Mouse (Mus musculus) erythroid progenitor cell, adult 5-6 weeks (primary cell): Measurements from ENCODE around the gene Gpr37l1. TPM values are rescaled to one million over a fixed set of nuclear protein-coding genes. Genes with fewer than 3 reads are reported as not detected.

Experiments used
- ATAC-seq: replicated peaks from 2 replicates; pipeline ENCODE4 v1.8.0; 2016; ENCODE audit warnings: moderate number of reproducible peaks, mild to moderate bottlenecking, moderate TSS enrichment, inconsistent platforms; ENCODE audit not compliant: poor library complexity, low FRiP score, severe bottlenecking
- total RNA-seq, 2 experiments: library from RNA; stranded (forward) in 1 of 2; stranded (reverse) in 1 of 2; fragments of 150-400 nt in 1 of 2; fragments of 186-747, 209-891 nt in 1 of 2; gene quantifications; 2 replicates each; pipeline versions ENCODE4 v1.2.3 to v1.2.4; 2015 to 2017; ENCODE audit warnings: low replicate concordance in 2 of 2

The Gpr37l1 gene
- total RNA-seq, 2 experiments from 2014 or later: not detected

DNA sequence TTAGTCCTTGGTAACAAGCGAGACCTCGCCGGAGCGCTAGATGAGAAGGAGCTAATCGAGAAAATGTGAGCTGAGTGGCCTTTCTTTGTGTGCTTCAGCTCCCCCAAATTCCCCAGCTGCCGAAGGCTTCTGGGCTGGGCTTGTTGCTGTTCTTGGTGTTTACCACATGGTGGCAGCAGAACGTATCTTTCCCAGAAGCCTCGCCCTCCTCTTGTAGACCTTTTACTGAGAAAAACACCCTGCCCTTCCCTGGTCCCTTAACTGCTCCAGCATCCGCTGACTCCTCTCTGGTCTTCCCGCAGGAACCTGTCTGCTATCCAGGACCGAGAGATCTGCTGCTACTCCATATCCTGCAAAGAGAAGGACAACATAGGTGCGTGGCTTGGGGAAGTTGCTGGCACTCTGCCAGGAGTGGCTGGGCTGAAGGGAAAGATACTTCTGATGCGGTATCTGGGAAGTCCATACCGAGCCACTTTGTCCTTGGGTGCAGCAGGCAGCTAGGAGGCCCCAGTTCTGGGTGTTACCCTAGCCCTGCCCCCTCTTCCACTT, 13.0 kb downstream of the Gpr37l1 start:
- peak; percentile 89 for ATAC-seq

DNA sequence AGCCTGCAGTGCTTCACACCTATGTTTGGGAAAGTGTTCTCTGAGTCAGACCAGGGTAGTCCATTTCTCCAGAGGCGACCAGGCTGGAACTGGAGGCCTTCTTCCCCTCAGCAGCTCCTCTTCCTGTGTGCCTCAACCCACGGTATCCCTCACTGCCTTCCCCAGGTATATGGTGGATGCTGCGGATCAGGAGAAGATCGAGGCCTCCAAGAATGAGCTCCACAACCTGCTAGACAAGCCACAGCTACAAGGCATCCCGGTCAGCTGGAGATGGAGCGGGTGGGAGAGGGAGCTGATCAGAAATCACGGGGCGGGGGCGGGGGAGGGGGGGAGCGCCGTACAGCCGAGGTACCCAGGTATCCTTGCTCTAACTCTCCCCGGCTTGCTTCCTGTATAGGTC, 13.5 kb downstream of the Gpr37l1 start:
- no peak for ATAC-seq

DNA sequence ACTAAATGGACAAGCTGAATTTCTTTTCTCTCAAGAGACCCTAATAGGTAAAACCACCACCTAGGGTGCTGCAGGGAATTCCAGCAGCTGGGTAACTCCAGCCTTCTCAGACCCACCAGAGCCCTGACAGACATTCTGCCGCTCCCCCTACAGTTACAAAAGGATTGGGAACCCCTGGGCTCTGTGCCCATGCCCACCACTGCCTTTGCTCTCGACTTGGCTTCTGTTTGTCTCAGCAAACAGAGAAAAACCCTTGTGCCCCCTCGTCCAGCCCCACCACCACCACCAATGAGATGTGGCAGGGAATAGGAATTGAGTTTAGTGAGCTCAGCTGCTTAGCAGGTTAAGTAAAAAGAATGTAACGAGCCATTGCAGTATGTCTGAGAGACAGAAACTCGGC, 18.5 kb downstream of the Gpr37l1 start:
- no peak for ATAC-seq

DNA sequence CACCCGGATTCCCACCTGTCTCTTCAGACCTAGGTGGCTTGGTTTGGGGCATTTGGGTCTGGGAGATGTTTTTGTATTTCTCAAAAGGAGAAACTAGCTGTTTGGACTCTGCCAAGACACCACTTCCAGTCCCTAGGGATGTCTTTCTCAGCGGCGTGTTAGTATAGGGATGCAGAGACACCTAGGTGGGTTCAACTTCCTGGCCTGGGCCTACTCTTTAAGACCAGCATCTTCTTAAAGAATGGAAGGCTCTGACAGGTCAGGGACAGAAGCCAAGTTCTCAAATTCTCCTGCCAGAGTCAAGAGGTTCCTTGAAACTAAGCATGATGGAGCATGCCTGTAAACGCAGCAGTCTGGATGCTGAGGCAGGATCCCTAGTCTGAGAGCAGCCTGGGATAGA, 19.0 kb downstream of the Gpr37l1 start:
- no peak for ATAC-seq

DNA sequence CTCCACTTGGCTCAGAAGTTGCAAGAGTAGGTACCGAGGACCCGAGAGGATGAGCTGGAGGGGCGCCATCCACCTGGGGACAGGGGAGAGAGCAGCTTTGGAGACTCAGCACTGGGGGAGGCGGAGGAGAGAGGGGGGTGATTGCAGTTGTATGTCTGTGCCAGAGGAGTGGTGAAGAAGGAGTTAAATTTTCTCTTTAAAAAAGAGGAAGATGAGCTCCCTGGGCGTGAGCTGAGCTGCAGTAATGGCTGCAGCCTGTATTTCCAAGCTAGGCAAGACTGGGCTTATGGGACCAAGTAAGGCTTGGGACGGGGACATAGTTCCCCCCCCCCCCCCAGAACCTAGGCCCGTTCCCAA, 19.8 kb downstream of the Gpr37l1 start:
- no peak for ATAC-seq

DNA sequence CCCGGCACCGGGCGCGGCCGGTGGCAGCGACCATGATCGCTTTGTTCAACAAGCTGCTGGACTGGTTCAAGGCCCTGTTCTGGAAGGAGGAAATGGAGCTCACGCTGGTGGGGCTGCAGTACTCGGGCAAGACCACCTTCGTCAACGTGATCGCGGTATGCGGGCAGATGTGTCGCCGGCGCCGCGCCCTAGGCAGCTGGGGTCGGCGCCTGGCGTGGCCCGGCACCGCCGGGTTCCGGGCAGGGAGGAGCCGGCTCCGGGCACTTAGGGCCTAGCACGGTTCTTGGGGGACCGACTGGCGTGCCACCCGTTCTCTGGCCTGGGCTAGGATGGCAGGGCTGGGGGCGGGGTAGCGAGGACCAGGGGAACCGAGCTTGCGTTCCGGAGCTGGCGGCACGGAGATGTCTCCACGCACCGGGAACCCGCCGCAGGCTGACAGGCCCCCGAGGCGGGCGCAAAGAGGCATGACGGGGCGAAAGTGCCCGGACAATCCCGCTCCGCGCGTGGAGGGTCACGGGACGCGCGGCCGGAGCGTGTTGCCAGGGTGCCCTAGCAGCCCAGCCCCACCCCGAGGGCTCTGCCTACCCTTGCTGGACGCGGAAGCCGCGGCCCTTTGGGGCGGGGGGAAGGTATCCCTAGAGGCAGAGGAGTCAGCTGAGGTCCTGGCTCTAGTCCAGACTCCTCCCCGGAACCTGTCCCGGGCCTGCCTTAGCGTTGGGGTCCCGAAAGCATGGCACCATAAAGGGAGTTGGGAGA, 20.4 kb downstream of the Gpr37l1 start:
- peak; percentile 59 for ATAC-seq

DNA sequence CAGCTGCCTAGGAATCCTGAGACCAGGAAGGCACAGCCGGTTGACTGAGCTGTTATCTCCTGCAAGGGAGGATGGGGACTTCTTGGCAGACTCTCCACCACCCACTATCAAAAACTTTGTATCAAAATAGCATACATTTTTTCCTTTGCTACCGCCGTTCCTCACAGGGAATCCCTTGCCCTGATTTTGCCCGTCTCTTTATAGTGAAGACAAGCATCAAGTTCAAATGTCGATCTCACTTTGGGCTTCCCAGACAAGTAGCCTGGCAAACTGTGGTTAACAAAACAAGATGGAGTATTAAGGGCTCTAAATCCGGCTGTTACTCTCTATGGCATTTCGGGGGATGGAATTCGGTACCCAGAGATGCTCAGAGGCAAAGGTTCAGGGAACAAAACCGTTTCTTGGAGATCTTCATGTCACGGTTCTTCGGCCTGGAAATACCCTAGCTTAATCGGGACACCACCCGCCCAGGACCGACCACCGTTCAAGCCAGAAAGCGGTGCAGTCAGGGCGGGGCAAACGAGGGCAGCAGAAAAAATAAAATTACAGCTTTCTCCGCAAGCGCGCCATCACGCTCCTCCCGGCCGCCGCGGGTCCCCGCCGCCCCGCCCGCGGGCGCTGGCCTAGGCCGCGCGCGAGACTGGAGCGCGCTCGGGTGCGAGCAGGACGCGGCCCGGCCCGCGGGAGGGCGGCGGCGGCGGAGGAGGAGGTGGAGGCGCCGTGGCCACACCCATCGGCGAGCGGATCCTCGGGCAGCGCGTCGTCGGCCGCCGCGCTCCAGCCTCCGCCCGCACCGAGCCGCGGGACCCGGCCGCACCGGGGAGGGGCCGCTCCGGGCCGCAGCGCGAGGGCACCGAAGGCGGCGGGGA, 21.2 kb downstream of the Gpr37l1 start, which contains the start of gene Arl8a:
Gene Arl8a (plus strand): TSS at position 748 of the 869 bp plus-strand sequence.
- ATAC-seq: peak; percentile 90

DNA sequence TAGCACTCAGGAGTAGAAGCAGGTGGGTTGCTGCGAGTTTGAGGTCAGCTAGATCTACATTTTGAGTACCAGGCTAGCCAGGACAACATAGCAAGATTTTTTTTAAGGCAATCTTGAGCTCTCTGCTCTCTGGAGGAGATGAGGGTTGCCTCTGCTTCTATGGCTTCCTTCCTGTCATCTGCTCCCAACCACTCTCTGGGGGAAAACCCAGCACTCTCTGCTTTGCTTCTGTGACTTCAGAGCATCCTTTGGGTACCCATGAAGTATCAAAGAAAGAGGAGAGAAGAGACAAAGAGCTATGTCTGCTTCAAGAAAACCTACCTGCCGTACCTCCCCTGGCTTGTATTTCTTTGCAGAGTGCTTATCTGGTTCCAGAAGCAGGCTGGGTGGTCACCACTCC, 23.5 kb downstream of the Gpr37l1 start:
- no peak for ATAC-seq

DNA sequence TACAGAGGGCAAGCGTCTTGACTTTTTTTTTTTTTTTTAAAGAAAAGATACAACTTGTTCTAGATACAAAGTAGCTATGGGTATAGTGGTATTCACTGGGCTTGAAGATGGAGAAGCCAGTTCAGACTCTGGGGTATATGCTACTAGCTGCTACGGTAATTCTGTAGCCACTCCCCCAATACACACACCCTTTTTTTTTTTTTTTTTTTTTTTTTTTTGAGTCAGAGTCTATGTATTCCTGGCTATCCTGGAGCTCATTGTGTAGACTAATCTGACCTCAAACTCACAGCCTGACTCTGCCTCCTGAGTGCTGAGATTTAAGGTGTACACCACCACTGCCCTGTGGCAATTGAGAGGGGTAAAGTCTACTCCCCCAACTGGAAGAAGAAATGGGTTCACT, 25.0 kb downstream of the Gpr37l1 start:
- ATAC-seq: no peak

DNA sequence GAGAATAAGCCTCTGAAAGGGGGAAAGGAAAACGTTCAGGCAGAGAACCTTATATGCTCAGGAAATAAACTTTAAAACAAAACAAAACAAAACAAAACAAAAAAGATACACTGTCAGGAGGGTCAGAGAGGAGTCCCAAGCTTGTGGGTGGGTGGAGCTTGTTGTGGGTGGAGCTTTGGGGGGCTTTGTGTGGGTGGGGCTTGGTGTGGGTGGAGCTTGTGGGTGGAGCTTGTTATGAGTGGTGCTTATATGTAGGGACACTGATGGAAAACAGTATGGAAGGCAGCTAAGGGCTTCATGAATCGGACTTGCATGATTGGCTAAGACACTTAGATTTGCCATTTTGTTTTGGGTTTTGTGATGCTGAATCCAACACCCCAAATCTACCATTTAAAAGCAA, 27.6 kb downstream of the Gpr37l1 start:
- ATAC-seq: no peak

DNA sequence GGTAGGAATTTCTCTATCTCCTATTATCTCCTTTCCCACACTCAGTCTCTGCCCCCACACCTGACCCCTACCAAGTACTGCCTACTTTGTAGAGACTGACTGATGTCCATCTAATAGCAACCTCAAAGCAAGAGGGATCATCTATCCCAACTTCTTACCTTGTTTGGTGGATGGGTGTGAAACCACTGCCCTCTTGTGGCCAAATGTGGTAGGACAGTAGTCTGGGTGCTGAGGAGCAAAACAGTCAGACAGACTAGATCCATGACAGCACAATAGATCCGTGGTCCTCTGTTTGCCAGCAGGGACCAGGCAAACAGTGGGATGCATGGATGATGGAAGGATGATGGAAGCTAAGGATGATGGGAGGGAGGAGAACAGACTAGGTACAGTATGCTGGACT, 31.0 kb downstream of the Gpr37l1 start:
- peak; percentile 61 for ATAC-seq

DNA sequence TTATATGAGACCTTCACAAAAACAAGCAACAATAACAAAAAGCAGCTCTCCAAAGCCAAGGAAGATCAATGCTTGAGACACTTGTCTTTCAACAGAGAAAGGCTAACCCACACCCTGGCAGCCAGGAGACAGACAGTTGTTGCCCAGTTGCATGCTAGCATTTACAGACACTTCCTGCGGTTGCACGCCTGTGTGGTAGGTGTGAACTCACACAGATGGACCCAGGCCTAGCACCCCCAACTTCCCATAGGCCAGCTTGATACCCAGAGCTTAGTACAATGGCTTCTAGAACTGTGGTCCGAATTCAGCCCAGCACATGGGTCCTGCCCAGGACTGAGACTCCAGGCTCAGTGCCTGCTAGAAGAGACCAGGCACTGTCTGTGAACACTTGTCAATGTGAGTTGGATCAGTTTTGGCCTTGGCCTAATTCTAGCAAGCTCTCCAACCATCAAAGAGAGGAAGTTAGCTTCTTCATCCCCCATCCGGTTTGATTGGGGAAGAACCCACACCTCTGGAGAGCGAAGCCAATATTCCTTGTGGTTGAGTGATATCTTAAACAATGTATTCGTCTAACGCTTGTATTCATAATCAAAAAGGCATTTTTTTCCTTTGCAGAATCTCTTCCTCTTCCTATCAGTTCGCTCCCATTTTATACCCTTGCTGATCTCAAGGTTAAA, 32.2 kb downstream of the Gpr37l1 start:
- ATAC-seq: no peak

DNA sequence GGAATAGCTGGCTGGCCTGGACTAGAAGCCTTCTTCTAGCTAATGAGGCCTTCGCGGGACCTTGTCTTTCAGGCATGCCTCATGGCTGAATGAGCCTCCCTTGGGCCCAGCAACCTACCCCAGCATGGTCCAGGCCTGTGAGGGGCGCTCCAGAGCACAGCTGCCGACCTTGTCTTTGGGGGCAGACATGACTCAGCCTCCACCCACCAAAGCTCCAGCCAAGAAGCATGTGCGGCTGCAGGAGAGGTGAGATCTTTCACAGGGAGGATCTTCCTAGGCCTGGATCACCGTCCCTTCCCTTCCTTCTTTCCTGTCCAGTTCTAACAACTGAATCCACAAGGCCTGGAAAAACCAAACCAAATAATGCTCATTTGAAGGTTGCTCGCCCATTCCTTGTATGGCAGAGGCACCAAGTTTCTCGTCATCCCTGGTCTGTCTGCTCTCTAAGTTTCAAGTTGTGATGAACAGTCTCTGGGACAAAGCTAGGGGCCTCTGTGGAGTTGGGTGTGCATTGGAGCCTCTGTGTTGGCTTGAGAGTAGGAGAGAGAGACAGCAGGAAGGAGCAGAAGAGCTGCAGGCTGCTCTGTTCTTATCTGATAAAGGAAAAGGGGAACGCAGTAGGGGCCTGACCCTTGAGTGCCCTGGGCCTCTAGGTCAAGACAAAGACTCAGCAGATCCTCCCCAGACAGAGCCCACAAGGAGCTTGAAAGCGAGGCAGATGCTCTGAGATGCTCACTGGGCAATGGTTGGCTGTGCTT, 33.6 kb downstream of the Gpr37l1 start:
- no peak for ATAC-seq

DNA sequence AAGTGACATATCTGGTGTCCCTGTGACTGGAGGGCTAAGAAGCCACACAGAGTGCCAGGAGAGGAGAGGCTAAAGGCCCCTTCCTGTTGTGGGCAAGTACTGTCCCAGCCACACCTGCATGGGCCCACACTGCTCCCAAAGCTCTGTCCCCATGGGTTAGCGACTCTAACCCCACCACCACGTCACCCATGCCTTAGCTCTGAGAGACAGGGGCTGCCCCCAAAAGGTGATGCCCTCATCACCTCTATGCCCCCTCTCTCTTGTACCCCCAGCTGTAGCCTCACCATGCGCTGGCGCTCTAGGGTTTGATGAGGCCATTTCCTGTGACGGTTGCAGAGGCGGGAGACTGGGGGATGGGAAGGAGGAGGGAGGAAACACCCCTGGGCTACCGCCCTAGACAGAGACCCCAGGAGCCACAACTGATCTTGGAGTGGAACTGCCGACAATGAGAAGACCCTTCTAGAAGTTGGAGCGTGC, 34.5 kb downstream of the Gpr37l1 start:
- no peak; the same call in 1 of the 2 replicates for ATAC-seq

DNA sequence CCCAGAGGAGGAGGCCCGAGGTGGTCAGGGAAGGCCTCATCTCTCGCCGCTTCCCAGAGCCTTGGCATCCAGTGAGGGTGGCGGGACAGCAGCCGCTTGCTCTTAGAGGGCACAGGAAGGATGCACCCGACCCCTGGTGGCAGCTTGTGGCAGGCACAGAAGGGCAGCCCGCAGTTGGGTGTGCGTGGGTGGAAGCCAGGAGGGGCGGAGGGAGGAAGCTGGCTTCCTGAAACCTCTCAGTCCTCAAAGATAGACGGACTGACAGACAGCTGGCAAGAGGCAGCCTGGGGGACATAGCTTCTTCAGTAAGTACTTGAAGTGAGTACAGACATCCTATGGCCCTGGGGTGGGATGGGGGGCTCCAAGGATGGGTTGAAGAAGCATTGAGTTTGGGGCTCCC, 35.0 kb downstream of the Gpr37l1 start, which contains the start of gene Ptpn7:
Gene Ptpn7 (plus strand): TSS at position 228 of the 400 bp plus-strand sequence.
- ATAC-seq: peak; percentile 87

DNA sequence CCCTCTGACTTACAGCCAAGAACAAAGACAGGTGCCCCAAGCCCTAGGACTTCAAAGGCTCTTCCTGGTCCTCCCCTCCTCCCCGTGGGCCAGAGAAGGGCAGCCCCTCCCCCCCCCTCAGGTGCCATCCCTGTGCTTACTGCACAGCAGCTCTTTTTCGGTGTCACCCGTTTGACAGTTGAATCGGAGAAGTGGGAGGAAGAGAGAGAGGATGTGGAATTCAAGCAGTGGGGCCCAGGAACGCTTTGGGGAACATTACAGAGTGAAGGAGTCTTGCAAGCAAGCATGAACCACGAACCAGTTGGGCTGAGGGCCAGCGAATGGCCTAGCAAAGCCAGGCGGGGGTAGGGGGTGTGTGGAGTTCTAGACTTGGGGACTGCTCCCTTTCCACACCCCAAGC, 35.9 kb downstream of the Gpr37l1 start:
- no peak for ATAC-seq

DNA sequence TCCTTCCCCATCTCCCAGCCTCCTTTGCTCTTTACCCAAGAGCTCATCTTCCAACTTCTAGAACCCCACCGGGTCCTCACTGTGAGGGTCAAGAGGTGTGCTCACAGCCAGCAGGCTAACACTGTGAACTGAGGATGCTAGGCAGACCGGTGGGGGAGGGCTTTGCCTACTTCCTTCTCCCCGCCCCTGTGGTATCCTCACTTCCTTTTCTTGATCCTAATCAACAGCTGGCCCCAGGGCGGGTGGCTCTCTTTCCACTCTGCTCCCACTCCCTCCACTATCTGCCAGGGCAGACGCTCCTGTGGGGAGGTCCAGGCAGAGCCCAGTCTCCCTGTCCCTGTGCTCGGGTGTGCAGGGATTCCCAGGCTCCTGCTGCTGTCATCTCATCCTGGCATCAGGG, 36.4 kb downstream of the Gpr37l1 start:
- ATAC-seq: no peak

DNA sequence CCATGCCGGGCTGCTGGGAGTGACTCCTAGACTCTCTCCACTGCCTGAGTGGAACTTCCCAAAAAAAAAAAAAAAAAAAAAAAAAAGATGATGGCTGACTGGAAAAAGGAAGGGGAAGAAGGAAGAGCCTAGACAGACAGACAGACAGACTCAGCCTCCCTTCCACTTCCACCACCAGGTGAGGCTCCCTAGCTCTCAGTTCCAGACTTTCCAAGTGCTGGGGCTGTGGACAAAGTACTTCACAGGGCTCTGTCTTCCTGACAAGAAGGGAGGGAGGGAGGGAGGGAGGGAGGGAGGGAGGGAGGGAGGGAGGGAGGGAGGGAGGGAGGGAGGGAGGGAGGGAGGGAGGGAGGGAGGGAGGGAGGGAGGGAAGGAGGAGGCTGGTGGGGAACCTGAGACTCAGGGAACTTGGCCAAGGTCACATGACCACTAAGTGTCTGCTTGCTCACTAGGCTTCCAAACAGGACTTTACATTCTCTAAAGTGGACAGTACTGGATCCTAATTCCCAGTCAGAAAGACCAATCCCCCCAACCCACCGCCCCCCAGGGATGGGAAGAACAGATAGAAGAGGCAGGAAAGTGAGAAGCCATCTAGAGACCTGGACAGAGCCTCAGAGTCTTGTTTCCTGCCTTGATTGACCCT, 37.0 kb downstream of the Gpr37l1 start:
- no peak for ATAC-seq
